Mouse (Mus musculus) kidney, embryonic 14.5 days (tissue): ENCODE measurements around the gene Fktn. TPM values are rescaled to one million over a fixed set of nuclear protein-coding genes. Genes with fewer than 3 reads are reported as not detected.
"Not testable (repeated sequence)": the region's sequence is repeated elsewhere in the genome, so short reads cannot be mapped to it uniquely, and the experiment has no call there.

Experiments used
- ATAC-seq: fragments of 200-750 bp; cut with Nextera tagmentation; 2 replicates; pipeline ENCODE4 v1.8.0; 2017; ENCODE audit warnings: moderate number of reproducible peaks, mild to moderate bottlenecking, moderate TSS enrichment, moderate library complexity; ENCODE audit not compliant: low FRiP score, low TSS enrichment
- H3K27ac ChIP-seq: fragments of 300-500 bp; sonication (generic); 2 replicates; pipeline ENCODE4 v1.5.1; 2014; ENCODE audit warnings: low read depth, mild to moderate bottlenecking, low read length, moderate library complexity, mixed read lengths
- H3K27me3 ChIP-seq: fragments of 300-500 bp; sonication (generic); 2 replicates; pipeline ENCODE4 v1.6.1; 2014; ENCODE audit warnings: mild to moderate bottlenecking, low read length; ENCODE audit not compliant: control insufficient read depth, insufficient read depth
- H3K36me3 ChIP-seq: fragments of 300-500 bp; sonication (generic); 2 replicates; pipeline ENCODE4 v1.6.1; 2014; ENCODE audit warnings: low read length, mixed read lengths; ENCODE audit not compliant: control insufficient read depth, insufficient read depth
- H3K4me1 ChIP-seq: fragments of 300-500 bp; sonication (generic); 2 replicates; pipeline ENCODE4 v1.6.1; 2014; ENCODE audit warnings: low read length, mixed read lengths; ENCODE audit not compliant: control insufficient read depth, insufficient read depth
- H3K4me2 ChIP-seq: fragments of 300-500 bp; sonication (generic); replicated peaks from 2 replicates; pipeline ENCODE4 v1.6.1; 2014; ENCODE audit warnings: low read depth, mild to moderate bottlenecking, low read length
- H3K4me3 ChIP-seq: fragments of 300-500 bp; sonication (generic); 2 replicates; pipeline ENCODE4 v1.5.1; 2014; ENCODE audit warnings: mild to moderate bottlenecking, low read length
- H3K9ac ChIP-seq: fragments of 300-500 bp; sonication (generic); 2 replicates; pipeline ENCODE4 v1.6.1; 2014; ENCODE audit warnings: low read depth, mild to moderate bottlenecking, low read length, moderate library complexity
- H3K9me3 ChIP-seq: fragments of 300-500 bp; sonication (generic); 2 replicates; pipeline ENCODE4 v1.6.1; 2016; ENCODE audit warnings: low read length; ENCODE audit not compliant: control insufficient read depth
- WGBS: fragments of 180-500 bp; shearing (Covaris S2); extraction: QIAGEN DNeasy Blood & Tissue Kit; methylation state at CpG from one replicate; pipeline ENCODE4 v1.1.7; 2014; 5-methylcytosine and 5-hydroxymethylcytosine counted together
- polyA plus RNA-seq: library from polyadenylated mRNA; unstranded; fragments of >200 nt; fragmentation: Nextera tagmentation; extraction: Ambion mirVana; gene quantifications from 2 replicates; pipeline ENCODE4 v1.2.1, GENCODE M21; 2014

Fktn gene
- polyA plus RNA-seq, 1 experiment from 2014 or later: 20.8 TPM

GRCm38 (mm10) chr4:53717546-53717945, 3.7 kb downstream of the Fktn start:
- no peak for ATAC-seq
- WGBS: 55% methylated on average over 4 of the region's 4 CpGs
- Histone ChIP-seq H3K27me3 (no peaks in the 10 kb centered on the region), H3K36me3 (peaks cover 4% of the 10 kb centered on the region; the same call in 1 of the 2 replicates), H3K4me1 (peaks cover 8% of the 10 kb centered on the region; the same call in 1 of the 2 replicates), H3K4me2 (no peak overlapping the region), H3K9me3 (no peaks in the 10 kb centered on the region), H3K27ac (no peak overlapping the region), H3K4me3 (no peak overlapping the region), H3K9ac (no peak overlapping the region)

- WGBS: 61% methylated on average over 5 of the region's 5 CpGs
- H3K4me2 ChIP-seq: no peak overlapping the region
- H3K36me3 ChIP-seq: peaks cover 4% of the 10 kb centered on the region; the same call in 1 of the 2 replicates
- no peaks in the 10 kb centered on the region for H3K27me3 ChIP-seq
- H3K27ac ChIP-seq: no peak overlapping the region
- no peak for ATAC-seq
- H3K9me3 ChIP-seq: no peaks in the 10 kb centered on the region
- no peak overlapping the region for H3K4me3 ChIP-seq
- H3K4me1 ChIP-seq: peaks cover 8% of the 10 kb centered on the region; the same call in 1 of the 2 replicates
- H3K9ac ChIP-seq: no peak overlapping the region
These were observed 4.5 kb downstream of the Fktn start for GRCm38 (mm10) chr4:53718261-53718660.

DNA sequence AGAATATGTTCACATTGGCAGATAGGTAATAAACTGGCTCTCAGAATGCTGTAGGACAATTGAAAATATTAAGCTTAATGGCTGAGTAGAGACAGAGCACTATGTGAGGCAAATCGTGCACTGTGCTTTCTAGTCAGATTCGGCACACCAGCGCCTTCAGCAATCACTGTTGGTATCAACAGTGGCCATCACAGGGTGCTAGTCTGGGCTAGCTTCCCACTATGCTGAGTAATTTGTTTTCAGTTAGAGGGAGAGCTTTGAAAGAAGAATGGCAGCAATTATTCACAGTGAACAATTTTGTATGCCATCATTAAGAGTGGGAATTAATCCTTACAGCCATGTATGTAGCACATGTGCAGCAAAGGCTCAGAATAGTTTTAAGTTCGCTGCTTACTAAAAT, 8.7 kb downstream of the Fktn start:
- 92% methylated on average over 4 of the region's 4 CpGs for WGBS
- no peaks in the 10 kb centered on the region for H3K4me1 ChIP-seq
- H3K9ac ChIP-seq: no peak overlapping the region
- no peak overlapping the region for H3K4me2 ChIP-seq
- no peaks in the 10 kb centered on the region for H3K27me3 ChIP-seq
- peaks cover 10% of the 10 kb centered on the region; the same call in 1 of the 2 replicates for H3K36me3 ChIP-seq
- H3K4me3 ChIP-seq: no peak overlapping the region
- no peaks in the 10 kb centered on the region for H3K9me3 ChIP-seq
- no peak for ATAC-seq
- no peak overlapping the region for H3K27ac ChIP-seq

DNA sequence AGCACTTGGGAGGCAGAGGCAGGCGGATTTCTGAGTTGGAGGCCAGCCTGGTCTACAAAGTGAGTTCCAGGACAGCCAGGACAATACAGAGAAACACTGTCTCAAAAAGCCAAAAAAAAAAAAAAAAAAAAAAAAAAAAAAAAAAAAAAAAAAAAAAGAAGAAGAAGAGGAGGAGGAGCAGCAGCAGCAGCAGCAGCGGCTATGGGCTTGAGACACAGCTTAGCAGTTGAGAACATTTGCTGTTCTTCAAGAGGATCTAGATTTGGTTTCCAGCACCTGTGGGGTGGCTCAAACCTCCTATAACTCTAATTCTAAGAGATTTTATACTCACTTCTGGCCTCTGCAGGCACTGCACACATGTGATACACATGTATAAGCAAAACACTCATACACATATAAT, 12.3 kb downstream of the Fktn start:
- H3K4me2 ChIP-seq, H3K27me3 ChIP-seq, ATAC-seq, H3K9ac ChIP-seq, H3K27ac ChIP-seq, H3K4me3 ChIP-seq, H3K9me3 ChIP-seq, H3K4me1 ChIP-seq: not testable (repeated sequence)
- H3K36me3 ChIP-seq: peaks cover 15% of the 10 kb centered on the region; the same call in 1 of the 2 replicates
- WGBS: 93% methylated on average over 2 of the region's 2 CpGs

GRCm38 (mm10) chr4:53728121-53728520, 14.3 kb downstream of the Fktn start:
- Histone ChIP-seq H3K27ac (no peak overlapping the region), H3K4me2 (no peak overlapping the region), H3K27me3 (no peaks in the 10 kb centered on the region), H3K9me3 (no peaks in the 10 kb centered on the region), H3K4me1 (no peaks in the 10 kb centered on the region), H3K9ac (no peak overlapping the region), H3K4me3 (no peak overlapping the region), H3K36me3 (peaks cover 17% of the 10 kb centered on the region; the same call in 1 of the 2 replicates)
- no peak for ATAC-seq
- WGBS: 96% methylated on average over 1 of the region's 1 CpGs

DNA sequence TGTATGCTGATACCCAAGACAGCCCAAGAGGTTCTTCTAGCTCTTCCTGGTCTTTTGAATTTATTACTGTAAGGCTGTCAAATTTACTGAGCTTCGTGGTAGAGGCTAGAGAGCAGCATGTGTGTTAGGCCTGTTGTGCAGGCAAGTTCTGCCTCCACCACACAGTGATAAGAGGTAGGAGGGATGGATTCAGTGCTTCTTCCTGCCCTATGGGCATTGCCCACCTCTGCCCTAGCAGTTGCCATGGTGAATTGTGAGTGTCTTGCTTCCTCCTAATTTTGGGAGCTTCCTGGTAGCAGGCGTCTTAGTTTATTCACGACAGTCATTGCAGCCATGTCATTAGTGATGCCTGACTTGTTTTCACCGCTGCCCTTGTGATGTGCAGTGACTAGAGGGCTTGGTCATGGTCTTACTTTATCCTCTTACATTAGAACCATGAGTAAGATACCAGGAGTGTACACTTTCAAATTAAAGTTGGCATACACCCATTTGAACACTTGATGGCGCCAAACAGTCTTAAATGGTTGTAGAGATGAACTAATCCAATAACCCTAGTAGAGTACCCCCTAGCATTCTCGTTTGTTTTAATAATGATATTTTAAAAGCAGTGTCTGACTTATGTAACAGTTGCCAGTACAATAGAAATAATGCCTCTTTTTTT, 25.3 kb downstream of the Fktn start:
- ATAC-seq: 0 out of 2 replicates have a peak, but pooled peaks have one; percentile 39
- H3K4me1 ChIP-seq: no peaks in the 10 kb centered on the region
- H3K27ac ChIP-seq: no peak overlapping the region
- H3K9me3 ChIP-seq: no peaks in the 10 kb centered on the region
- 41% methylated on average over 6 of the region's 6 CpGs for WGBS
- H3K9ac ChIP-seq: no peak overlapping the region
- H3K36me3 ChIP-seq: peaks cover 35% of the 10 kb centered on the region
- H3K4me3 ChIP-seq: no peak overlapping the region
- no peaks in the 10 kb centered on the region for H3K27me3 ChIP-seq
- no peak overlapping the region for H3K4me2 ChIP-seq

DNA sequence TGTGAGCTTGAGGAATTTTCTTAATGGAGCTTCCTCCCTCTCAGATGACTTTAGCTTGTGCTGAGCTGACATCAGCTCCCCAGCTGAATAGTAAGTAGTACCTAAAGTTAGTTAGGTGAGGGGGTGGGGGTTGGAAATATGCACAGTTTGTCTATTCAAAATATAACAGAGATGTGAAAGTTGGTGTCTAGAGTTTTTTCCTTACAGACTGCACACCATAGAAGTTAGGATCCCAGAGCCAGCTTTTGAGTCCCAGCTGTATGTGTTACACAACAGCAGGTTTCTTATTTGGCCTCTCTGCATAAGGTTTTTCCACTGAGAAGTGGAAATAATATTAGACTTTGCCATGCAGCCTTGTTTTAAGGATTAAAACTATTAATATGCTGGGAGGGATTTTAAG, 36.0 kb downstream of the Fktn start:
- H3K9ac ChIP-seq: no peak overlapping the region
- no peak overlapping the region for H3K4me2 ChIP-seq
- peaks cover 13% of the 10 kb centered on the region for H3K36me3 ChIP-seq
- H3K9me3 ChIP-seq: no peaks in the 10 kb centered on the region
- no peaks in the 10 kb centered on the region for H3K27me3 ChIP-seq
- H3K4me1 ChIP-seq: no peaks in the 10 kb centered on the region
- no peak for ATAC-seq
- no peak overlapping the region for H3K27ac ChIP-seq
- no peak overlapping the region for H3K4me3 ChIP-seq

GRCm38 (mm10) chr4:53750391-53751120, 36.8 kb downstream of the Fktn start:
- peaks cover 11% of the 10 kb centered on the region for H3K36me3 ChIP-seq
- no peak overlapping the region for H3K4me3 ChIP-seq
- H3K27ac ChIP-seq: no peak overlapping the region
- H3K4me1 ChIP-seq: no peaks in the 10 kb centered on the region
- no peak overlapping the region for H3K4me2 ChIP-seq
- H3K9ac ChIP-seq: no peak overlapping the region
- 56% methylated on average over 16 of the region's 16 CpGs for WGBS
- peak; percentile 79 for ATAC-seq
- no peaks in the 10 kb centered on the region for H3K9me3 ChIP-seq
- no peaks in the 10 kb centered on the region for H3K27me3 ChIP-seq

DNA sequence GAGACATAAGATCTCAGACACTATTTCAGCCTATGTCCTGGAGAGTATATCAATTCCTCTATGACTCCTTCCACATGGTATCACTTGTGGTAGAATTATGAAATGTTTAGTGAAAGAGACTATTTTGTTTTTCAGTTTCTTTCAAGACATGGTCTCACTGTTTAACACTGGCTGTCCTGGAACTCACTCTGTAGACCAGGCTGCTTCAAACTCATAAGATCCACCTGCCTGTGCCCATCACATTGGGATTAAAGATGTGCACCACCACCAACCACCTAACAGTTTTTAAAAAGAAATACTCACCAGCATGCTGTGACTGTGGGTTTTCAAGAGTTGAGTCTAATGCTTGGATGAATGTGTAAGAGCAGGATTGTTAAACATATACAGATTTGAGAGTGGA, 43.2 kb downstream of the Fktn start:
- ATAC-seq: no peak
- Histone ChIP-seq H3K36me3 (peaks cover 19% of the 10 kb centered on the region; the same call in 1 of the 2 replicates), H3K9ac (no peak overlapping the region), H3K4me2 (no peak overlapping the region), H3K27ac (no peak overlapping the region), H3K4me1 (no peaks in the 10 kb centered on the region), H3K9me3 (no peaks in the 10 kb centered on the region), H3K27me3 (no peaks in the 10 kb centered on the region), H3K4me3 (no peak overlapping the region)
